Mouse (Mus musculus) right cerebral cortex, postnatal 14 days (tissue): ENCODE measurements around the gene Pla2g12a.

Source experiments
- DNase-seq: peaks from one replicate; pipeline ENCODE4 v3.0.0; 2022

The Pla2g12a gene

DNA sequence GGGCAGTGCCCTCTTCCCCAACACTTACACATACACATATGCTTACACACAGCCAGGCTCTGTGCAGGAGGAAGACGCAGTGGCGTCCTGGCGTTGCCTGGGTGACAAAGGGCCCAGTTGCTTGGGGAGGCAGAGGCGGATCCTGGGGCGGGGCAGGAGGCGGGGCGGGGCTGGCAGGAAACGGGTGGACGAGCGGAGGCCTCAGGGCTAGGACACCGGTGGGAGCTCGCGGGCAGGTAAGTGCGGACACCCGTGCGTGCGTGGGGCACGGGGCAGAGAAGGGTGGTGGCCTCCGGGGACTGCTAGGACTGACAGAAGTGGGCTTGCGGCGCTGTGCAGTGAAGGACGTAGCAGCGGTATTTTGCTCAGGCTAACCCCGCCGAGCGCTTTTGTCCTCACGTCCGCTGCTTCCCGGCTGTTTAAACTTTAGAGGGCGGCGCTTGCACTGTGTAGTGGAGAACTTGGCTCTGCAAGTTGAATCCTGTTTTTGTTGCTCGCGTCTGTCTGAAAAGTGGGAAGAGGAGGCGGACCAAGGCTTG lies 22.9 kb downstream of the Pla2g12a start, which contains the start of gene Casp6:
Casp6 (plus strand) TSS at position 155 of the 539 bp plus-strand sequence.
- DNase-seq = peak; percentile 65

DNA sequence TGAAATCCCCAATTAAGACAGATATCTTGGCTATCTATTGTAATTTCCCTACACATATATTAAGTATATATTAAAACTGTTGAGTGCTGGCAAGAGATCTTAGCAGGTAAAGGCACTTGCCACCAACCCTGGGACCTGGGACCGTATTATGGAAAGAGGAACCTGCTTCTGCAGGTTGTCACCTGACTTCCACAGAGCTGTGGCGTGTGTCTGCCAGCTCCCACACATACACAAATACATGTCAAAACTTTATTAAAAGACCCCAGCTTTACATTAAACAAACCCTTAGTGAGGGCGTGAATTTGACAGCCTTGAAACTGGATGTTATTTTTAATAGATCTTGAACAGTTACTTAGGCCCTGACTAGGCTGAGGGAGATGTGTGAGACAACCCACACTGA lies 25.0 kb downstream of the Pla2g12a start:
- DNase-seq = no peak

DNA sequence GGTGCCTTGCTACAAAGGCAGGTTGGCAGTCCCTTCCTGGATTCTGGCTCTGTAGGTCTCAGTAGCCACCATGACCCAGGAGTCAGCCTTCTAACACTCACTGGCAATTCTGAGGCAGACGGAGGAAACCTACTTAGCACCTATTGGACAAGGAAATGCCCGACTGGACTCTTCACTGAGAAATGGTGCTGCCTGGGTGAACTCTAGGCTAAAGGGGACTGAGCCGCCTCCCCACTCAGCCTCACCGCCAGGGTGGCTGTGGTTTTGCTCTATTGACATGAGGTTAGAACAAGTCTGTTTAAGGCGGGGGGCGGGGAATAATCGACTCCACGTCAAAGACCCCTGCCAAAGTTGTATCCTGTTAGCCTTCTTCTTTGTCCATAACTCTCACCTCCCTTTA lies 25.5 kb downstream of the Pla2g12a start:
- DNase-seq = no peak

DNA sequence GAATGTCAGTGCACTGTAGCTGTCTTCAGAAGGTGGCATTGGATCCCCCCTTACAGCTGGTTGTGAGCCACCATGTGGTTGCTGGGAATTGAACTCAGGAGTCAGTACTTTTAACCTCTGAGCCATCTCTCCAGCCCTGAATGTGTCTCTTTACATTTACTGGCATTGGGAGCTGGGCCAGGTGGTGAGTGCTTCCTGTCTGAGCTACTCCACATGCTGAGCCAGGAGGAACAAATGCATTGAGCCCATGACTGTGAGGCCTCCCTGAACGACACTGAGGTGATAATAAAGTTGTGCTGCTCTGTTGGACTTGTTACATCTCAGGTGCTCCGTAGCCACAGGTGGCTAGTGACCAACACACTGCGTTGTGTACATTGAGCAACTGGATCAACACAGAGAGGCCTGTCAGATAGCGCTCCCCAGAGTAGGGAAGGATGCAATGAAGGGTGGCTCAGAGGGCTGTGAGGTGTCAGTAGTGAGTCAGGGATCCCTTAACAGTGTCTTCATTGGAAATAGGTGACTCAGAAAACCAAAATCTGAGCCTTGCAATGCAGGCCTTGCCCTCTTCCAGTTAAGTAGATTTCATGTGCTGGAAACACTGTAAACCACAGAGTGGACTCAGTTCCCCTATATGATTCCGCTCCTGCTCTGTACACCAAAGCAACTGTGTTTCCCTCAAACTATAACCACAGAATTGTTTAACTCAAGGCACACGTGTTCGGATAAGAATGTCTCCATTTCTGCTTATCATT lies 26.2 kb downstream of the Pla2g12a start:
- no peak for DNase-seq

DNA sequence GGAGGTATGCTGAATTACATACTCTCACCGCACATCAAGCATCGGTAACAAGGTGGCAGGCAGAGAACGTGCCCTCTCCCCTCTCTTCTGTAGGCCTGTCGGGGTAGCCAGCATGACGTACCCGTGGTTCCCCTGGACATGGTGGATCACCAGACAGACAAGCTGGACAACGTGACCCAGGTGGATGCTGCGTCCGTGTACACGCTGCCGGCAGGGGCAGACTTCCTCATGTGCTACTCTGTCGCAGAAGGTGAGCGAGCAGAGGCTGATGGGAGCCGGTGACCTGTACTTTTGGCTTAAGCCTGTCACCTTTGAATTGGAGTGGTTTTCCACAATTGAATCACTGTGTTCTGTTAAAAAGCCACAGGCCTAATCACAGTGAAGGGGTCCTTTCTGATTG lies 33.6 kb downstream of the Pla2g12a start:
- no peak for DNase-seq

DNA sequence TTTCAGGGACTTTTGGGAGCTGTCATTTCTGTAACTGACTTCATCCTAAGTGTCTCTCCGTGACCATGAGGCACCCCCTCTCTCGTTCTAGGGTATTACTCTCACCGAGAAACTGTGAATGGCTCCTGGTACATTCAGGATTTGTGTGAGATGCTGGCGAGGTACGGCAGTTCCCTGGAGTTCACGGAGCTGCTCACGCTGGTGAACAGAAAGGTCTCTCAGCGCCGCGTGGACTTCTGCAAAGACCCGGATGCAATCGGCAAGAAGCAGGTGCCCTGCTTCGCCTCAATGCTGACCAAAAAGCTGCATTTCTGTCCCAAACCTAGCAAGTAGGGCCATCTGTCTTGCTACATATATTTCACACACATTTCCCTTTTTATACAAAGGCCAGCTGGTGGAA lies 34.8 kb downstream of the Pla2g12a start:
- DNase-seq = no peak

DNA sequence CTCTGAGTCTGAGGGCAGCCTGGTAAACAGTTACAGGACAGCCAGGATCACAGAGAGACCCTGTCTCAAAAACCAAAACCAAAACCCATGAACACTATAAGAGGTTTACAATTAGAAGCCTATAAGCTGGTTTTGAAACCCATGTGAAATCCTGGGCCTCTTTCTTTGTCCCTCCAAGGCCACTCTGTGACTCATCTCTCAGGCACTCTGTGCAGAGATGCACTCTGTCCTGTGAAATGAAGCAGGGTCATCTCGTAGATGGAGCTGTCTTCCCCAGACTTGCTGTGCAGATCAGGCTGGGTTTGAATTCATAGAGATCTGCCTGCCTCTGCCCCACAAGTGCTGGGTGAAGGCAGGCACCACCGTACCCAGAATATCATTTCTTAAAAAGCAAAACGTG lies 39.0 kb downstream of the Pla2g12a start:
- no peak for DNase-seq

DNA sequence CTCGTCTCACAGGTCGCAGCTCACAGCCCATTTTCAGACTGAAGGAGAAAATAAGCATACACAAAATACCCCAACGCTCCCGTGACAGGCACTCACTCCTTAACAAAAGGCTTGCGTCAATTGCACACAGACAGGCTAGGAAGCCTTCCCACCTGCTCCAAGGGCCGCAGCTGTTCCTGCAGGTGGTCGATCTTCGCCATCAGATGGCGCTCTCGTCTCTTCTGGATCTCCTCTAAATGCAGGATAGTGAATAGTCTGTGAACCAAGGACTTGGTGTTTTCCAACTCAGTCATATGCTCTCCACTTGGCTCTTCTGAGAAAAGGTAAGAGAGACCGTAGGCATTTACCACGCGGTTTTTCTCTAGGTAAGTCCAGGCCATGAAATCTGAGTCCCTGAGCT lies 40.0 kb downstream of the Pla2g12a start:
- DNase-seq = peak; percentile 74

DNA sequence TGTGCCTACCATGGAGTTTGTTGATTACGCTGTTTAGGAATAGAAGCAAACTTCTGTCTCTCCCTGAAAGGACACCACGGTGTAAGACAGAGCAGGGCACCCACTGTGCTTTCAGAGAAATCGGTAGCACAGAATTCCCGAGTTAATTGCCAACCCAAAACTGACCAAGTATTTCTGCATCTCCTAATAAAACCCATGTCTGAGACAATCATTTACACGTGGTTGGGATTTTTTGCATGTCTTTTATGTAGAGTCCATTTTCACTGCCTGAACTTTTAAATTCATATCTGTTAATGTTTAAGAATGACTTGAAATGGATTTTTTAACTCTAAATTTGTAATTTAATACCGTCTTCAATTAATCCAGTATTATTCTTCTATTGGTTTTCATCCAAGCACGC lies 45.2 kb downstream of the Pla2g12a start:
- DNase-seq = no peak

DNA sequence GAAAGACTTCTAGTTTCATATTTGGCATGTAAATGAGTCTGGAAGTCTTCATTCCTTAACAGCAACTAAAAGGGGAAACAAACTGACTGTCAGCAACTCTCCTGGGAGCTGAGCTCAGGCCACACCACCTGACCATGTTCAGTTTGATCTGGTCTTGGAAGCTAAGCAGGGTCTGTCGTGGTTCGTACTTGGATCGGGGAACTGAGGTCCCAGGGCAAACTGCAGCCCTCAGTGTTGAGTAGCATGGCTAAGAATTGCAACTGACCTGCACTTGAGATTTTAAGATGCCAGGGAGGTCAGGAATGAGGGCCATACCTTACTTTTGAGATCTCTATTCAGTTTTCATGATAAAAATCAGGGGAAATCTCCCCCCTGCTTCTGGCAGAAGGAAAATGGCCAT lies 47.5 kb downstream of the Pla2g12a start:
- DNase-seq = no peak

DNA sequence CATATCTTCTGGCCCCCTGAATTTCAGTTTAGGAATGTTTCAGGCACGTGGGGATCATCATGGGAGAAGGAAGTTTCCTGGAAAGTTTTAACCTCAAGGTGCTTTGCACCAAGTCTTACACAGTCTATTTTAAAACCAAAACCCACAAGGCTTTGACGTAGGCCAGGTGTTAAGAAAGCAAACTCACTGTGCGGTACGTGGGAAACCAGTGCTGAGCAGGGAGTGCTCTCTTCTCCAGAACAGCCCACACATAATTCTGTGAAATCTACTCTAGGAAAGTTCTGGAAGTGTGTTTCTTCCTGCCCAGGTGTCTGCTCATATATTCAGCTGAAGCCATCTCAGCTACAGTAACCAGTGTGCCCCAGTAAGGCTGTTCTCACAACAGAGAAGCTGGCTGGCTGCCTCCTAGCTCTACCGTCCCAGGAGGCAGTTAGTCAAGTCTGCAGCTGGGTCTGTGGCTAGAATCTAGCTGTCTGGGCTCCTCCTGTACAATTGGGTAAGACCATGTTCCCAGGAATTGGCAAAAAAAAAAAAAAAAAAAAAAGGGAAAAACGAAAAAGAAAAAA lies 51.9 kb downstream of the Pla2g12a start:
- no peak for DNase-seq

DNA sequence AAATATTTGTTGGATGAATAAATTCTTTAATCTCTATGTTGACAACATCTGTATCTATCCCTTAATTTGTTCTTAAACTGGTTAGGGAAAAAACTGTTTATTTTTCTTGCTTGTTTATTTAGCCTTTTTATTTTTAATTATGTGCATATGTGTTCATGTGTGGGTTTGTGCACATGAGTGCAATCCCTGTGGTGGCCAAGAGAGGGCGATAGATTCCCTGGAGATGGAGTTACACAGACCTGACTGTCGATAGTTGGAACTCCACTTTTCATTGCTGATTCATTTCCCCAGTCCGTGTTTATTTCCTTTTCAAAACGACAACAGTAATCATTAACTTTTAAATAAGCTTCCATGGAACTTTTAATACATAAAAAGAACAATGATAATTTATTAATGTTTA lies 54.0 kb downstream of the Pla2g12a start:
- no peak for DNase-seq

DNA sequence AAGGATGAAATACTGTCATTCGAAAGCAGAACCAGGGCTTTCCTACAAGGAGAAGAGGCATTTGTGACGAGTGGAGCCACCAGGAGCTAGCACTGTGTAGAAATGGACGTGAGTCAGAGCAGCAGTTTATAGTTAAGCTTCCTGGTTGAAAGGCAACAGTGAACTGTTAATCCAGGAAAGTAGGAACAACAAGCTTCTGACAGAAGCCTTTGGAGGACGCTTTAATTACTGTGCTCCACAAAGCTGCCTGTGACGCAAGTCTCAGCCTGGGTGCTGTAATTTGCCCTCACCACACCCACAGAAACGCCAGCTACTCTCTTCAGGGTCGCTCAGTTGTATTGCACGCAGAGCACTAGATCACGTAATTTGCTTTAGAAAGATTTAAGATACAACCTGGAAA lies 58.2 kb downstream of the Pla2g12a start:
- no peak for DNase-seq

DNA sequence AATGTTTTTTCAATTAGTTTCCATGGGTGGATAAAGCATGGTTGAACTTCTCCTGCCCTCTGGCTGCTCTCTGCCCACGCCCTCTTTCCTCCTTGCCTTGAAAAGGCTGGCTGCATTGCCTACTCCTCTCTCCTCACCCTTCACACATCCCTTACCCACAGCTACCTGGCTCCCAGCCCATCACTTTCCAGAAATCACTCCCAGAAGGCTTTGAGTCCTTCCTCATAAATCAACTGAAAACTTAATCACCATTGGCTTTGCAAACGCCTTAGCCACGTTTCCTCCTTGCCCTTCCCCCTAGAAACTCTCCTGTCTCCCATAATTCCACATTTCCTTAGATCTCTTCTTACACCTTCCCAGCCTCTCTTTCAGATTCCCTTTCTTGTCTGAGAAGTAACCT lies 59.4 kb downstream of the Pla2g12a start:
- no peak for DNase-seq

DNA sequence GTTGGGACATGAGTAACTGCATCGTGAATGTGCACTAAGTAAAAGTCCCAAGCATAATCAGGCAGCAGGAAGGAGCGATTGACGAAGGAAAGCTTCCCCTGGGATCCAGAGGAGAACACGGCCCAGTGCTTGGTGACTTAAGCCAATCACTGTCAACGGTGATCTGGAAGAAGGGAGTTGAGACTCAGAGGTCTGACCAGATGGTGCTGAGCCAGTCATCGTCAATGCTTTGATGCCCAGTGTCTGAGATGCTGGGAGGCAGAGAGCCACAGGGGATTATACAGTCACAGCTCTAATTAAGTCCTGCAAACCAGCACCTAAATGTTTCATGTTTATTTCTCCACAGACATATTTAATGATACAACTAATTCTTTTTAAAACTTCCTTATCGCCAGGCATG lies 60.7 kb downstream of the Pla2g12a start:
- DNase-seq = no peak

DNA sequence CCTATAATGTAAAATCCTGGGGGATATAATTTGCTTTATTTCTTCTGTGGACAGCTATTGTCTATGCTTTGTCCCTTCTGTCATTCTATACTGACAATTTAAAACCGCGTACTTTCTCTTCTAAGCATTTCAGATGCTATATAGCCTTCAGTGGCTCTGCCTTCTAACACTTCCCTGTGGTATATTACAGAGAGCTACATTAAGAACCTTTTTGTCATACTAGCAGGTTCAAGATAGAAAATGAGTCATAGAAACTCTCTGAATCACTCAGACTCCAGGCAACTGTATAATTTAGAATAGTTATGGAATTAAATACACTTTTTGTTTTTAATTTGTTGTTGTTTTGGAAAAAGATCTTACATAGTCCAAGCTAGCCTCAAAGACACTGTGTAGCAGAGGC lies 62.4 kb downstream of the Pla2g12a start:
- DNase-seq = no peak

DNA sequence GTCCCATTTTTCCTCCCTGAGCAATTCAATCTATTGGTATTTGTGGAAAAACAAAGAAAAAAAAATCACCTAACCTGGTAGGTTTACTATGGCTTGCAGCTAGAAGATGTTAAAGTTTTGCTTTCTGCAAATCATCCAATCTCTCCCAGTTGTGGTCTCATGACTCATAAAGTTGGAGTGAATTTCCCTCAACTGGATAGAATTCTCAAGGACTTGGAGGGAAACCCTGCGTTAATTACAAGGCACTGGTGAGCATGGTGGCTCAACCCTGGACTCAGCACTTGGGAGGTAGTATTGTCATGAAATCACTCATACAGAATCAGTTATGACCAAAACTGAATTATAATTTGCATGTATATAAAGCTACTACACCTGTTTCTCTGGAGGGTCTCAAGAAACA lies 62.9 kb downstream of the Pla2g12a start:
- DNase-seq = no peak

DNA sequence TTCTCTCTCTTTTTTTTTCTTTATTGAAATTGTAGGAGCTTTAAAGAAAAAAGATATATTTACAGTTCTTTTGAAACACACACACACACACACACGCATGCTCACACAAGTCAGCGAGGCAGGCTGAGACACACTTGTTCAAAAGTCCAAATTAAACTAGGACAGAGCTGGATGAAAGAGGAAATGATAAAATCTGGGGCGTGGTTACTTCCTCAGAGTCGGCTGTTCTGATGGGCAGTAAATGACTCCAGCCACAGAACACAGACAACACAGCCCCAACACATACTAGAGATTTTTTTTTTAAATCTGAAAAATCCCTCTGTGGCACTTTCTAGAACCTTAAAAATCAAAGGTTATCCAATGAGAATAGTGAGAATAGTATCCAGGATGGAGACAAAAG lies 65.4 kb downstream of the Pla2g12a start:
- no peak for DNase-seq
